Mouse (Mus musculus) kidney, adult 2 months (tissue): ENCODE data around the gene Lsm4. TPM values are rescaled to one million over a fixed set of nuclear protein-coding genes. Genes with fewer than 3 reads are reported as not detected.

Experiments
- DNase-seq: peaks from one replicate; pipeline ENCODE4 v3.0.0; 2021
- H3K27ac ChIP-seq: fragments of 200-500 bp; 2 replicates; pipeline ENCODE4 v1.5.1; 2012; ENCODE audit warnings: low read depth, low read length, control low read depth, inconsistent platforms; ENCODE audit not compliant: insufficient read depth
- H3K27me3 ChIP-seq: fragments of 200-500 bp; replicated peaks from 2 replicates; pipeline ENCODE4 v1.6.1; 2012; ENCODE audit warnings: mild to moderate bottlenecking, moderate library complexity, low read length, inconsistent platforms; ENCODE audit not compliant: control insufficient read depth, insufficient read depth
- H3K36me3 ChIP-seq: fragments of 200-500 bp; 2 replicates; pipeline ENCODE4 v1.6.1; 2012; ENCODE audit warnings: mild to moderate bottlenecking, moderate library complexity, low read length, inconsistent platforms; ENCODE audit not compliant: control insufficient read depth, insufficient read depth
- H3K4me1 ChIP-seq: fragments of 200-500 bp; 2 replicates; pipeline ENCODE4 v1.6.1; 2011; ENCODE audit warnings: low read length; ENCODE audit not compliant: control insufficient read depth, insufficient read depth
- H3K4me3 ChIP-seq: fragments of 200-500 bp; 2 replicates; pipeline ENCODE4 v1.5.1; 2011; ENCODE audit warnings: mild to moderate bottlenecking, low read depth, low read length, control low read depth; ENCODE audit not compliant: insufficient read depth
- CTCF ChIP-seq: fragments of 200-500 bp; conservative IDR thresholded peaks from 2 replicates; pipeline ENCODE4 v1.5.1; 2011; ENCODE audit warnings: low read depth, mild to moderate bottlenecking, control low read depth, low read length, moderate library complexity, mixed read lengths; ENCODE audit not compliant: insufficient read depth, insufficient read length
- POLR2A ChIP-seq: fragments of 200-500 bp; IDR thresholded peaks from one replicate; pipeline ENCODE4 v1.6.1; 2011; ENCODE audit warnings: low read depth, low read length, control low read depth
- WGBS: fragments of 180-500 bp; shearing (Covaris S2); methylation state at CpG from one replicate; pipeline ENCODE4 v1.1.7; 2018; 5-methylcytosine and 5-hydroxymethylcytosine counted together
- polyA plus RNA-seq: library from polyadenylated mRNA; depleted of rRNA; stranded (reverse); fragments of >200 nt; gene quantifications from 2 replicates; pipeline ENCODE4 v1.2.3, GENCODE M21; 2012

Gene Lsm4
- polyA plus RNA-seq, 1 experiment = 120 TPM

- H3K27me3 ChIP-seq = no peaks in the 10 kb centered on the region
- peak; percentile 54 for DNase-seq
- 62% methylated on average over 5 of the region's 5 CpGs for WGBS
- no peaks in the 10 kb centered on the region for H3K36me3 ChIP-seq
- TF ChIP-seq POLR2A (no peak), CTCF (no peak)
- H3K4me3 ChIP-seq = no peak overlapping the region
- peaks cover 21% of the 10 kb centered on the region for H3K4me1 ChIP-seq
- H3K27ac ChIP-seq = no peak overlapping the region
Measured at GRCm38 (mm10) chr8:70689892-70690390, 16.9 kb downstream of the Lsm4 start.

GRCm38 (mm10) chr8:70691230-70691629 lies 18.2 kb downstream of the Lsm4 start:
- Histone ChIP-seq H3K27ac (no peak overlapping the region), H3K36me3 (no peaks in the 10 kb centered on the region), H3K4me3 (no peak overlapping the region), H3K27me3 (no peaks in the 10 kb centered on the region), H3K4me1 (peaks cover 28% of the 10 kb centered on the region)
- TF ChIP-seq POLR2A (no peak), CTCF (no peak)
- DNase-seq = no peak
- 86% methylated on average over 4 of the region's 4 CpGs for WGBS

GRCm38 (mm10) chr8:70691727-70692231 lies 18.7 kb downstream of the Lsm4 start:
- Histone ChIP-seq H3K4me1 (peaks cover 32% of the 10 kb centered on the region), H3K27ac (no peak overlapping the region), H3K27me3 (no peaks in the 10 kb centered on the region), H3K4me3 (no peak overlapping the region), H3K36me3 (no peaks in the 10 kb centered on the region)
- peak; percentile 78 for DNase-seq
- TF ChIP-seq CTCF (no peak), POLR2A (no peak)
- WGBS = 6% methylated on average over 20 of the region's 20 CpGs

GRCm38 (mm10) chr8:70693636-70694035 lies 20.6 kb downstream of the Lsm4 start:
- Histone ChIP-seq H3K4me1 (peaks cover 34% of the 10 kb centered on the region), H3K27ac (no peak overlapping the region), H3K36me3 (no peaks in the 10 kb centered on the region), H3K4me3 (no peak overlapping the region), H3K27me3 (no peaks in the 10 kb centered on the region)
- no peak for DNase-seq
- 63% methylated on average over 5 of the region's 5 CpGs for WGBS
- no peak for TF ChIP-seq CTCF
- no peak for TF ChIP-seq POLR2A

GRCm38 (mm10) chr8:70695318-70696018 lies 22.4 kb downstream of the Lsm4 start:
- TF ChIP-seq CTCF = no peak
- TF ChIP-seq POLR2A = no peak
- H3K27me3 ChIP-seq = no peaks in the 10 kb centered on the region
- 39% methylated on average over 32 of the region's 32 CpGs for WGBS
- H3K4me1 ChIP-seq = peaks cover 34% of the 10 kb centered on the region
- H3K27ac ChIP-seq = peak overlapping the region; percentile 92
- DNase-seq = peak; percentile 78
- no peak overlapping the region for H3K4me3 ChIP-seq
- no peaks in the 10 kb centered on the region for H3K36me3 ChIP-seq

GRCm38 (mm10) chr8:70696019-70696885 lies 23.2 kb downstream of the Lsm4 start:
- H3K4me1 ChIP-seq = peaks cover 36% of the 10 kb centered on the region
- DNase-seq = peak; percentile 88
- 6% methylated on average over 31 of the region's 31 CpGs for WGBS
- H3K27me3 ChIP-seq = no peaks in the 10 kb centered on the region
- TF ChIP-seq POLR2A (no peak), CTCF (no peak)
- H3K27ac ChIP-seq = peak overlapping the region; percentile 100
- H3K36me3 ChIP-seq = no peaks in the 10 kb centered on the region
- H3K4me3 ChIP-seq = no peak overlapping the region

GRCm38 (mm10) chr8:70696946-70697345 lies 23.9 kb downstream of the Lsm4 start:
- TF ChIP-seq CTCF = no peak
- TF ChIP-seq POLR2A = no peak
- no peak overlapping the region for H3K4me3 ChIP-seq
- DNase-seq = peak; percentile 25
- peak overlapping the region; percentile 100 for H3K27ac ChIP-seq
- peaks cover 34% of the 10 kb centered on the region for H3K4me1 ChIP-seq
- no peaks in the 10 kb centered on the region for H3K36me3 ChIP-seq
- H3K27me3 ChIP-seq = no peaks in the 10 kb centered on the region
- WGBS = 42% methylated on average over 4 of the region's 4 CpGs
